Mouse (Mus musculus): ENCODE results near the gene Me1.

DNA sequence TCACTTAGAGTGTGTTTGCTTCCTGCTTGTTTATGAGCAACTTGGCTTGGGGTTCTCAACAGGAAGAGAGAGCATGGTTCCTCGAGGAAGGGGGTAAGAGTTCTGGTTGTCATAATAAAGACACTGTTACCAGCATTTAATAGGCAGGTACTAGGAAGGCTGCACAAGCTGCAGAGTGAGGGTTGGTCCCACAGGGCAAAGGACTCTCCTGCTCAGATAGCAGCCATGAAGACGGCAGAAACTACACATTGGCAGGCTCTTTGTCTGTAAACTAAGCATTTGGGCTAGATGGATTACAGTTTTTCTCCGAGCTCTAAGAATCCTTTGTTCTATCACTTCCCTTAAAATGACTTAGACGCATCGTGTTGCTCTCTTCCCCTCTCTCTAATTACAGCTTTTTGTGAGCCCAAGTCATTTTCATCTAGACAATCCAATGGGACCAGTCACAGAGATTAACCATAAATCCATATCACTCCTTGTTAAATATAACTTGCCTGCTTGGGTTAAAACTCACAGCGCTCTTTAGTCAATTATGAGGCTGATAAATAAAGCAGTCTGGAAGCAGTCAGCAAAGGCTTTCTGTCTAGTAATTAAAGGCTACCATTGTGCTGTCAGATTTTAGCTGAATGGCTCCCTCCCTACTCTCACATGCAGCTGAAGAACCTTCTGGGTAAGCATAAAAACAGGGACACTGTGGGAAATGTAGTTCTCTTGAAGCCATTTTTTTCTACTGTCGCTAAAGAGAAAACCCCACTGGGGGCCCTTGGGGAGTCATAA, 30.0 kb upstream of the Me1 start:
- TF ChIP-seq GATA1 (IDR thresholded peaks at IDR 0.05; ENCODE audit: low read length) (no peak), TAL1 (IDR thresholded peaks at IDR 0.05; ENCODE audit: low read length) (no peak)
